Mouse (Mus musculus): ENCODE data around the gene Aspscr1.

The Aspscr1 gene

DNA sequence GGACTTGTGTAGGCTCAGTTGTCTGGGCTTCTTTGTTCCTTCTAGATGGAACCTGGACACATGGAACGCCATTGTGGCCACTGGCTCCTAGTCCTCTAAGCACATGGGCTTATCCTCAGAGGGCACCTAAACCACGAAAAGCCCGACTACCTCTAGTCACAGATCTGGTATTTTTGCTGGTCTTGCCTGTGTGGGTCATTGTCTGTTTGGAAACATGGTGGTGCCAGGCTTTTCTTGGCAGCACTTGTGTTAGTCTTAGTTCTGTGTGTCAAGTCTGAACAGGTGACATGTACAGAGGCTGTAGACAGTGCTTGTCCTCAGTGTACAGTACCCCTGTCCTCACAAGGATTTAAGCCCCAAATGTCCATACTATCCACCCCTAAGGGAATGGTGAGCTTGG, 10.8 kb downstream of the Aspscr1 start:
- DNase-seq (ENCODE audit: low read depth, low spot score), result no peak

DNA sequence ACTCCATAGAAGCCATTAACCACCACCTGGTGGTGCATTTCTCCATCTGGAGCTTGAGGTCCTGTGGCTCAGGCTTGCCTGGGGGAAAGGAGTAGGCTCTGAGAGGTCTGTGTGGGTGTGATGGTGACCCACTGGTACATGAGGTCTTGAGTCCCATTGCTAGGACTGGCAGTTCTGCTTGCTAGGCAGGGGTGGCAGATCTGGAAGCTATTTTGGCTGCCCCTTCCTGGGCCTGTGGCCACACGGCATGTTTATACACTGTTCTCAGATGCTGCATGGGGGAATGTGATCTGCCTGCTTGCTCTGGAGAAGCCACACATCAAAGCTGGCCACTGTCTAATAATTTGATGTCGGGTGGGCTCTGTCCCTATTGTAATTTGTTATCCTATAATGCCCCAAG, 11.3 kb downstream of the Aspscr1 start:
- no peak for DNase-seq (ENCODE audit: low read depth, low spot score)

DNA sequence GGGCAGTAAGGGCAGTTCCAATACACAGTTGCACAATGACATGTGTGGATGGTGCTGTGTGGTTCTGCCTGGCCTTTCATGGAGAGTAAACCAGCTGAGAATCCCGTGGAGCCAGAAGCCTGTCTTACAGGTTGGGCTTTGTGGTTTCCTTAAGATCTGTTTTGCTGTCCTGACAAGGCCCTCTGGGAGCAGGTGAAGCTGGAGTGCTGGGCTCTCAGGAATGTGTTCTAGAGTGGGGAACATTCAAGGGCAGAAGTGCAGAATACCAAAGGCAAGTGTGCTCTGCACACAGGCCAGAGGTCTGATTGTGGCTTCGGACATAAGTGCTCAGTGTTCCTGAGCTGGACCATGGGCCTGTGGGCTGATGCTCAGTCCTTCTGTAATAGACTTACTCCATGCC, 11.9 kb downstream of the Aspscr1 start:
- no peak for DNase-seq (ENCODE audit: low read depth, low spot score)

DNA sequence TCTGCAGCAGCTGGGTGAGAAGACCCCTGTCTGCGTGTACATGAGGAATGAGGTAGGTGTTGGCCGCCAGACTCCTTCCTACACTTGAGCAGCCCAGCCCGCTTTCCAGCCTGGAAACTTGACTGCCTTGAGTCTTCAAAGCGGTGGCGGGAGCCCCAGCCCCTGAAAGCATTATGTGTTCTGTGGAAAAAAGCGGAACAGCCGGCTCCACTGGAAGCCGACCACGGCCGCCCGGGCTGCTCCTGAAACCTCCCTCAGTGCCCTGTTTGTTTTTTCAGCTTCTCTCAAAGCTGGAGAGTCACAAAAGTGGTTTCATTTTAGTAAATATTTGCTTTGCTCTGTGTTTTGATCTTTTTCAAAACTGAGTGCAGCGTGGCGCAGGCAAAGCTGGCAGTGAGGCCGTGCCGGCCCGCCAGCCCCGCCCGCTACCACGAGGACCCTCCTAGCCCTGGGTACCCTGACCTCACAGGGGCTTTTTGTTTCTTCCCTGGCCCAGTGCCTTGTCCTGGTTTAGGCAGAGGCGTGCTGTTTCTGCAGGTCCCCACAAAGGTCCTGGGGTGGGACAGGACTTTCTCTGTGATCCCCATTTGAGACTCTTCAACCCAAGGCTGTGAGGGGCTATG, 14.0 kb downstream of the Aspscr1 start:
- DNase-seq (ENCODE audit: low read depth, low spot score), result no peak

DNA sequence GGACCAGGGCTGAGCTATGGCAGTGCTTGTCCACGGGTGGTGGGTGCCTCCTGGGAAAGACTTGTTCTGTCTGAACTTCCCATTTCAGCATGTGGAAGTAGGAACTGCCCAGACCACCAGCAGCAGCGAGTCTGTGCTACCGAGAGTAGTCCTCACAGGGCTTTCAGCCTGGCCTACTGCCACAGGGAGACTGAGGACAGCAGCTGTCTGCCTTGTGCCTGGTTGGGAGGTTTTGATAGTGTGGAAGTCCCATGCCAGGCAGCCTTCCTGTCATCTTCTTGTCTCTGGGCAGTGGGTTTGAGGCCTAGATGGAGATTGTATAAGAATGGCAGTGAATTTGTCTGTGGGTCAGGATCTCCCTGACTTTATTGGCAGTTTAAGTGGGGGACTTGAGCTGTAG, 16.6 kb downstream of the Aspscr1 start:
- no peak for DNase-seq (ENCODE audit: low read depth, low spot score)

DNA sequence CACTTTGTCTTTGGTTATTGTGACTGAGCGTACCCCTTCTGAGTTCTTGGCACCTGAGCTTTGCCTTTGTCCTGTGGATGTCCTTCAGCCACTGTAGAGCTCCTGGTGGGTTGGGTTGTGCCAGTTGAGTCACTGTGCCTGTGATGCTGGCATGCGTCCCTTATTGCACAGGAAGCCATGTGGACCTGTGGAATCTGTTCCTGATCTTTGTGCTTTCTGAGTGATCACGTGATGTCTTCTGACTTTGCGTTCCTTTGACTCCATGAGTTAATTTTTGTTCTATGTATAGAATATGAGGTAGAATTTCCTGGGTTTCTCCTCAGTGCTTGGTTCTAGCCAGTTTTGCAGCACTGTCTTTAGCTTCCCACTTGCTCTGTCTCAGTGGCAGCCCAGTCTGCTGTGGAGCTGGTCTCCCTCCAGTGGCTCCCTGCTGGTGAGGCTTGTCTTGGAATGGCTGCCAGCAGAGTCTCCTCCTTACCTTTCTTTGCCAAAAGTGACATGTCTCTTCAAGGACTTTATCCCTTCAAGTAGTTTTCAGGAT, 19.8 kb downstream of the Aspscr1 start:
- no peak for DNase-seq (ENCODE audit: low read depth, low spot score)

DNA sequence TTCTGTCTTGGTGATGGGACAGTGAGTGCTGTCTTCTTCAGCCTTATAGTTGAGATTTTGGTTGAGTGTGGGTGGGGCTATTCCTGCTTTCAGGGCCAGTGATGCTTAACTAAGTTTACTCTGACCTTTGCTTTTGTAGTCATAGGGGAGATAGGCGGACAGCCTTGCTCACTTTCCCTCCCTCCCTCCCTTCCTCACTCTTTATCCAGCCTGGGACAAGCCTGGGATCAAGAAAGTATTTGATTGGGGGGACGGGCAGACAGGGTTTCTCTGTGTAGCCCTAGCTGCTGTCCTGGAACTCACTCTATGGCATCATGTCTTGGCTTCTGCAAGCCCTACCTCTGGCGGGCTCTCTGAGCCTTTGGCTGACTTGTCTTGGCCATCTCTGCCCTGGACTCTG, 20.7 kb downstream of the Aspscr1 start:
- DNase-seq (ENCODE audit: low read depth, low spot score), result no peak

DNA sequence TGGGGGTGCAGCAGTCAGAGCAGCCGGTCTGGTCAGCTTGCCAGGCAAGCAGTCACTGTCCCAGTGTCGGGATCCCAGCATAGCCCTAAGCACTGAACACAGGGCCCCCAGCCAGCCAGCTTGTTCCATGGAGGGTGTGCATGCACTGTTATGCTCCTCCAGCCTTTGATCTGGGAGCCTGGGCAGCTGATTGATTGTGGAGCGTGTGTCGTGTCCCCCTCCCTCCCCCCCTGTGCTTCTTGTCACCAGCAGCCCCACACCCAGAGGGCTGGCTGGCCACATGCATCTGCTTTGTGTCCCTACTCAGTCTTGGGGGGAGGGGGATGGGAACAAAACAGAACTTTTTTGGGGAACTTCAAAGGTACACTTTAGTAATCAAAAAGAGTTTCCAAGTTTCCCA, 22.4 kb downstream of the Aspscr1 start:
- DNase-seq (ENCODE audit: low read depth, low spot score), result no peak

DNA sequence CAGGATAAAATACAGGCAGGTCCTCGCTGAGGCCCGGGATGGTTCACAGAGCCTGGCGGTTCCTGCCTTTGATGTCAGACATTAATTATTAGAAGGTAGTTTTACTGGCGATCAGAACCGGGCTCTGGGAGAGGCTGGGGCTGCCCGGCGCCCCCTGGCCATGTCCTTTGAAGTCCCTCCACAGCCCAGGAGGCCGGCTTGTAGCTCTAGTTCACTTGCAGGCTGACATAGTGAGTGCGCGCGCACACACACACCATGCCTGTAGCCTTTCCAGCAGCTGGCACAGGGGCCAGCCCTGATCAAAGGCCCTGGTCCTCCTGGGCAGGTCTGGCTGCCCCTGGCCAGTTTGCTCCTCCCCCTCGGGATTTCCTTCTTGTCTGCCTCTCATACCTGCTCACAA, 22.9 kb downstream of the Aspscr1 start:
- DNase-seq (ENCODE audit: low read depth, low spot score), result no peak

DNA sequence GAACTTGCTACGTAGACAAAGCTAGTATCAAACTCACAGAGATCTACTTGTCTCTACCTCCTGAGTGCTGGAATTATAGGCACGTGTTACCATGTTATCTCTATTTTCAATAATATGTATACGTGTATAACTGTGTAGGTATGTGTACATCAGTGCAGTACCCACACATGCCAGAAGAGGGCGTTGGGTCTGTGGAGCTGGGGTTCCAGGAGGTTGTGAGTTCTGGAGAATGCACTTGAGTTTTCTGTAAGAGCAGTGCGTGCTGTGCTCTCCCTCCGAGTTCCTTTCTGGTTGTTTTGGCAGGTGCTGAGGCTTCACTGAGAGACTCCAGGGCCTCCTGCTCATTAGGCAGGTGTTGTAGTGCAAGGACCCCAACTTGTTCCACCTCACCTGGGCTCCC, 23.8 kb downstream of the Aspscr1 start:
- DNase-seq (ENCODE audit: low read depth, low spot score), result no peak

DNA sequence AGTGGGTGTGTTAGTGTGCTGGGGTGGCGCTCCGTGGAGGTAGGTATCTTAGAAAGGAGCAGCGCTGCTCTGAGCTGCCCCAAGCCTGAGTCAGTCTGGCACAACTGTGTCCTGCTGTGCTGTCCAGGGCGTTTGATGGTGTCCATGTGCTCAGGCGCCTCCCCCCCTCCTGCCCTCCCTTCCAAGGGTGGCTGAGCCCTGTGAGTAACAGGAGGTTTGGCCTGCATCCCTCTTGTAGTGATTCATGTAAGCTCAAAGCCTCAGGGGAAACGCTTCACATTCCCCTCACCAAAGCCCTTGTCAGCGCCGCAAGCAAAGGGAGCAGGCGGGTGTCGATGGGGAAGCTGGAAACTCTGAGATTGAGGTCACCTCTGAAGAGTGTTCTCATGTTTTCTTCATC, 25.0 kb downstream of the Aspscr1 start:
- DNase-seq (ENCODE audit: low read depth, low spot score), result no peak

DNA sequence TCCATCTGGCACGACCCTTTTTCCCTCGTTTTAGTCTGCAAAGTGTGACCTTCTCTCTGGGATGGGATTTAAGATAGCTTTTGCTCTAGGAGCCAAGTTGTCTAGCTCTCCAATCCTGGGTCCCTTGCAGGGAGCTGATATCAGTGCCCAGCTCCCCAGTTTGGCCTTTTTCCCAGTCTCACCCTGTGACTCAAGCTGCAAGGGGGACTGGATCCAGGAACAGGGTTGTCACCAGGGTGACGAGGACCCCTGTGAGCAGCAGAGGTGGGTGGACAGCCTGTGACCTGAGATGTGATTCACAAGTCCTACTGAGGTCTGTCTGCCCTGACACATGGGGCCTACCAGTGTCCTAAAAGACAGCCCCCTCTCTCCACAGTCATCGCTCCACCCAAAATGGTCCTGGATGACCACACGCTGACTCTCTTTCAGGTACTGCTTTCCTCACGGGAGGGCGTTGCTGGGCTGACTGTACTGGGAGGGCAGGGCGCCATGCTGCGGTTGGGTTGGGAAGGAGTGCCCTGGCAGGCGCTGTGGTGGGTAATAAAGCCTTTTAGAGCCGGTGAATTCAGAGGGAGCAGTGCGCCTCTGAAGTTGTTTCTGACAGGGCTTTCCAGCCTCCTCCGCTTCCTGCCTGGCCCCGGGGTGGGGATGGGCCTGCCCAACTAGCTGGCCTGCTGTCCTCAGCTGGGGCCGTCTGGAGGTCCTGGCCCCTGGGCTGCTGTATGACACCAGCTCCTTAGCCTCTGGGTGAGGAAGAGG, 31.1 kb downstream of the Aspscr1 start:
- DNase-seq (ENCODE audit: low read depth, low spot score), result no peak

DNA sequence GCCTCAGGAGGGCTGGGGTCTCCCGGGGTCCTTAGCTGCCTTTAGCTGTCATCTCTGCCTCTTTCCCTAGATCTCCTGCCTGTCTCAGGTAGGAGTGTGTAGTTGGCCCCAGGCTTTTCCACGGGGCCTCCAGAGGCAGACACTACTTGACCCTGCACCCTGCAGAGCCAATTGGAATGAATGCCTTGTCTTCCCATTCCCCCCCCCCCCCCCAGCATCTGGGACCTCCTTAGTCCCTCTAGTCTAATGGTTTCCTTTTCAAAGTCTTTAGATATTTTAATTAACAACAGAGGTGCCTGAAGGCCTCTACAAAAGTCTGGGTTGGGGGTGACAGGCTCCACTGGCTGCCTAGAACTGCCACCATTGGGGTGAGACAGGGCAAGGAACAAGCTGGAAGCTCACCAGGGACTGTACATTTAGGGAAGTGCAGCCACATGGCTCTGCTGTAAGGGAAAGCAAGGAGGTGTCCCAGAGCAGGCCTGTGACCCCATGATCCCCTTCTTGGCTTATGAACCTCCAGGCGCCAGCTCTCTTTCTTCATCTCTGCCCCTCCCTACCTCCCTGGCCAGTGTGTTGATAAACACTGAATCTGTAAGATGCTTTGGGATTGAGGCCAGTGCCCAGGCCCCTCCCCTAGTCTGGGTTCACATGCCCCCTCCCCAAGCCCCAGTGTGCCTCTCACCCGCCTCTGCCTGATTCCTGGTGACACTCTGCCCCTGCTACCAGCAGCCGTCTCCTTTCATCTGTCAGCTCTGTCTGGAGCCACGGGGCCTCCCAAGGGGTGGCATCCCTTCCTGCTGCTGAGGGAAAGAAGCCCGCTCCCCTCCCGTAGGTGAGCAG, 31.9 kb downstream of the Aspscr1 start:
- no peak for DNase-seq (ENCODE audit: low read depth, low spot score)

DNA sequence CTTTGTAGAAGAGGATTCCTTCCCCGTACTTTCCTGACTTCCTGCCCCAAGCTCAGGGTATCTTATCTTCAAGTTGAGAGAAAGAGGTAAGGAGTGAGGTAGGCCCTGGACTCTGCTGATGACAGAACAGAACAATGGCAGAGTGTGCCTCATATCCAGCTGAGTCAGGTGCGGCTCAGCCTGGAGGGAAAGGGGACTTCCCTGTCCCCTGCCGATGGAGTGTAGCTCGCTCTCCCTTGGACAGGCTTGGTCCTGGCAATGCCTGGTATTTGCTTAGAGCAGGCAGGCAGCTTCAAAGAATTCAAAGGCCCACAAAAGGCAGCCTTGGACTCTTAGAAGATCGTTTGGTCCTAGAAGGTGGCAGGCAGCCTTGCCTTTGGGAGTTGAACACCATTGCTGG, 33.3 kb downstream of the Aspscr1 start:
- no peak for DNase-seq (ENCODE audit: low read depth, low spot score)

DNA sequence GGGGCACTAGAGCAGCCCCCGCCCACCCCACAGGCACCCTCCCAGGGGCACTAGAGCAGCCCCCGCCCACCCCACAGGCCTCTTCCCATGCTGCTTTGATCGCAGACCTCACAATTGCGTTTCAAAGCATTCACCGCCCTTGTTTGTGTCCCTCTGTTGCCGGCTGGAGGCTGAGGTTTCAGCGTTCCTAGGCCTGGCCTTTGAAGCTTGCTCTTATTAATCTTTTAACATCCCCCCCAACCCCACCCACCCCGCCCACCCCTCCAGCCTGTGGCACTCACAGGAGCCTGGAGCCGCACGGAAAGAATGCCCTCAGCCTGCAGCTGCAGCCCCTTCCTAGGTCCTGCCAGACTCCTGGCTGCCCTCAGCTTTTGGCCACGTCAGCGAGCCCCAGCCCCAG, 34.5 kb downstream of the Aspscr1 start:
- DNase-seq (ENCODE audit: low read depth, low spot score), result no peak

DNA sequence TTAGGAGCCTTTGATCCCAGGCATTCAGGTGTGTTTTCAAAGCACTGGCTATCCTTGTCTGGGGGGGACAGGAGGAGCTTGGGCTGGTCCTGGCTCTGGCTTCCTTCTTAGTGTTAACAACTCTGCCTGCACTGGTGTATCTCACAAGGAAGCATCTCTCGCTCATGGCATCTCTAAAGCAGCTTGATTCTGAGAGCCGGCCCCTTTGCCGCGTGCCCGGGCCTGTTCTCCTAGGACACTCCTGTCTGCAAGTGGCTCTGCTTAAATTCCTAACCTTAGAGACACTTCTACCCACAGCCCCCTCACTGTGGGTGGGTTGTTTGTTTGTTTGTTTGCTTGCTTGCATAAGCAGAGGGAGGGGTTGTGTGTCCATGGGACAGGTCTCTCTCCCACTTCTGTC, 35.2 kb downstream of the Aspscr1 start:
- no peak for DNase-seq (ENCODE audit: low read depth, low spot score)

DNA sequence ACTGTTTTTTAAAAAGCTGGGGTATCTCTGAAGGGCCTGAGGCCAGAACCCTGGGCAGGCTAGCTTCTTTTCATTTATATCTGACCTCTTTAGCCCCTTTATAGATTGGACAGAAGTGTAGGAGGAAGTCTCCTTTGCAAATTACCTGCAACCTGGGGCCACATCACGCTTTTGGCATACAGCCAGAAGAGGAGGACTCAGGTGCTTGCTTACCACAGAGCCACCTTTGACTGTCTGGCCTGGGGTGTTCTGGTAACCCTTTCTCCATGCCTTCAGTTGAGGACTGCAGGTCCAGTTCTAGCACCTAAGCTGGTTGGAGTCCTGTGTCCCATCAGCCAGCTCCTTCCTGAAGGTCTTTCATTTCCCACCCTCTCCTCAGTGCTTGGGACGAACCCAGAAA, 36.8 kb downstream of the Aspscr1 start:
- no peak for DNase-seq (ENCODE audit: low read depth, low spot score)

DNA sequence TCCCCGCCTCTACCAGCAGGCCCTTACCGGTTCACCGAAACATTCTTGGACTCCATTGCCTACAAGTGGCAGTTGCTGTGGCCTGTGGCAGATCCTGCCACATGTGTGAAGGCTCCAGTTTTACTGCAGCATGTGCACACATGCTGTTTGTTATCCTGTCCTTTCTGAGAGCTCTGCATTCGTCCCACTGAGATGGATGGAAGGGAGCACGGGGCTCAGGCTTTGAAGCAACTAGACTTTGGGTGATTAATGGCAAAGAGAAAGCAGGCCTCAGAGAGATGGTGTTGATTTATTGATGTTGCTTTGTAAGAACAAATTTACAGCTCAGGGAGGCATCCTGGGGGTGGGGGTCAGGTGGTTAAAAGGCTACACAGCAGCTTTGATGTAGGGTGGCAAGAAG, 37.9 kb downstream of the Aspscr1 start:
- DNase-seq (ENCODE audit: low read depth, low spot score), result no peak

DNA sequence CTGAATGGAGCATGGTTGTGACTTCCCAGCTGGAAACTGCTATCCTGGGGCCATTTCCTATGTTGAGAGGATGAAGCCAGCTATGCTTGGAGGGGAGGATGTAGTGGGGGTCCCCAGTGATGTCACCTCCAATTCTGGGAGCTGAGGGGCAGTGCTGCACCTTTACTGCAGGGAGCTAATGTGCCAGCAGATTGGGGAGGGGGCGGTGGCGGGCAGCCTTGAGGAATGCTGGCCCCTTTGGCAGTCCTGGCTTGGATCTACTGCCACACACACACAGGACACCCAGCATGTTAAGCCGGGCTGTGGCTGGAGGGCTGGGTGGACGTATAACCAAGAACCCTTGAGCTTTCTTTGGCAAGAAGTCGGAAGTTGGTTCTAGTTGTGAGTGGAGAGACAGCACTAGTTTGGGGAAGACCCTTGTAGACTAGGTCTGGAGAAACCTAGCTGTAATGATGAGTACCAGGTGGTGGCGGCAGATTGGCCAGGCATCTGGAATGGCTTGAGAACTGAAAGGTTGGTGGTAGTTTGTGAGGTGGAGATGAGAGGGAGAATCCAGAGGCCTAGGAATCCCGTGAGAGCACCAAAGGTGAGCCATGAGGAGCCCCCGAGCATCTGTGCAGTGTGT, 39.3 kb downstream of the Aspscr1 start:
- DNase-seq (ENCODE audit: low read depth, low spot score), result no peak

DNA sequence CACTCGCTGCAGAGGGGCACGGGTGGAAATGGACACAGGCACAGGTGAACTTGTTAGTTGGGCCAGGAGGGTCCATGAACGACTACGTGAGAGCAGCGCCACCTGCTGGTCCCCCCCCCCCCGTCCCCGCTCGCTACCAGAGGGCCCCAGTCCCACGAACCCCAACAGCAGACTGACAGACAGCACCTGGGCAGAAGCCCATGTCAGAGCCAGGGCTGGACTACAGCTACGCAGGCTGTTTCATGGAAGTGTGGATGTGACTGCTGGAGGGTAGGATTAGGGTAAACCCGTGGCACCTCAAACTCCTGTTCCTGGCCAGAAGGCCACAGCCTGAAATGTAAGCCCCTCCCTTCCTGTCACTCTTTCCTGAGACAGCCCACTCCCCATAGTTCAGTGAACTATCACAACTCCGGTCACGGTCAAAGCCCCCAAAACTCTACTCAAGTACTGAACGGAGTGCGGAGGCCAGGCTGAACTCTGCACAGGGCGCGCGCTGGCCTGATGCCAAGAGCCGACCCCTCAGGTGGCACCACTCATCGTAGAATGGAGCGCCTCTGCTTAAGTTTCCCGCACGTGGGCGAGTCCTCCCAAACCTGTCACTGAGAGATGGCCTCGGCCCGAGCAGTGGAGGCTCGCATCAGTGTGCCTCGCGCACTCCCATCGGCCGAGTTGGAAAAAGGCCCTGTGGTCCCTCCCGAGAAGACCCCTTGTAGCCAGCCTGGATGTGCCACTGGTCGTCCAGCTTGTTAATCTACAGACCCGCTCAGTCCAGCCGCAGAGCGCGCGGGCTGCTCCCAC, 40.2 kb downstream of the Aspscr1 start:
- peak; percentile 84 for DNase-seq (ENCODE audit: low read depth, low spot score)
